Mouse (Mus musculus) CH12.LX (cell line): ENCODE measurements around the gene Tln2. TPM values are rescaled to one million over a fixed set of nuclear protein-coding genes. Genes with fewer than 3 reads are reported as not detected.

Experiments
- DNase-seq: peaks from one replicate; pipeline ENCODE4 v3.0.0-alpha.2; 2013; ENCODE audit errors: extremely low read depth
- H3K27ac ChIP-seq: 2 replicates; pipeline ENCODE4 v1.5.1; 2012; ENCODE audit warnings: low read depth, mild to moderate bottlenecking, control low read depth, moderate library complexity; ENCODE audit not compliant: insufficient read depth
- H3K27me3 ChIP-seq: replicated peaks from 2 replicates; pipeline ENCODE3; 2012; ENCODE audit warnings: inconsistent platforms
- H3K36me3 ChIP-seq, 2 experiments: replicated peaks in 1 of 2; 2 replicates each; pipeline versions ENCODE3 to v1.6.1; 2012; ENCODE audit warnings: inconsistent platforms in 1 of 2, low read length in 1 of 2, mild to moderate bottlenecking in 1 of 2, mixed read lengths in 1 of 2, moderate library complexity in 1 of 2; ENCODE audit not compliant: control insufficient read depth in 1 of 2, insufficient read depth in 1 of 2
- H3K4me1 ChIP-seq, 2 experiments: 2 replicates each; pipeline ENCODE4 v1.6.1; 2012; ENCODE audit warnings: inconsistent platforms in 1 of 2, moderate library complexity in 1 of 2; ENCODE audit not compliant: insufficient read depth in 2 of 2, control insufficient read depth in 1 of 2
- H3K4me2 ChIP-seq: 2 replicates; pipeline ENCODE4 v1.6.1; 2012; ENCODE audit warnings: low read depth, mild to moderate bottlenecking, control low read depth; ENCODE audit not compliant: poor library complexity, insufficient read depth, severe bottlenecking
- H3K4me3 ChIP-seq, 3 experiments: fragments of 150-350 bp in 1 of 3; sonication (generic) in 1 of 3; replicated peaks in 1 of 3; 2 replicates each; pipeline versions ENCODE3 to v1.5.1; 2011 to 2012; ENCODE audit warnings: low read depth in 2 of 3, low read length in 2 of 3, mild to moderate bottlenecking in 2 of 3, moderate library complexity in 2 of 3, control low read depth in 1 of 3, improper control_type of control experiment in 1 of 3, inconsistent platforms in 1 of 3, mixed read lengths in 1 of 3; ENCODE audit not compliant: poor library complexity in 1 of 3
- H3K79me2 ChIP-seq: replicated peaks from 2 replicates; pipeline ENCODE4 v1.6.1; 2012; ENCODE audit warnings: mild to moderate bottlenecking, moderate library complexity; ENCODE audit not compliant: control insufficient read depth, poor library complexity, insufficient read depth, severe bottlenecking; ENCODE audit errors: extremely low read depth
- H3K9ac ChIP-seq: 2 replicates; pipeline ENCODE4 v1.6.1; 2012; ENCODE audit warnings: low read depth, mild to moderate bottlenecking, control low read depth, moderate library complexity; ENCODE audit not compliant: insufficient read depth
- H3K9me3 ChIP-seq: replicated peaks from 2 replicates; pipeline ENCODE3; 2012; ENCODE audit warnings: low read length, inconsistent platforms, mixed read lengths
- CHD2 ChIP-seq: IDR thresholded peaks from 2 replicates; pipeline ENCODE4 v1.6.1; 2011; ENCODE audit warnings: low read length, improper control_type of control experiment
- ELF1 ChIP-seq: IDR thresholded peaks from 2 replicates; pipeline ENCODE4 v1.6.1; 2014; ENCODE audit warnings: low read depth, mild to moderate bottlenecking, inconsistent platforms, low read length, improper control_type of control experiment
- EP300 ChIP-seq: IDR thresholded peaks from 2 replicates; pipeline ENCODE4 v1.6.1; 2011; ENCODE audit warnings: low read length, improper control_type of control experiment
- ETS1 ChIP-seq: conservative IDR thresholded peaks from 2 replicates; pipeline ENCODE4 v1.6.1; 2012; ENCODE audit warnings: low read depth, mild to moderate bottlenecking, inconsistent platforms, low read length, improper control_type of control experiment, moderate library complexity
- GABPA ChIP-seq: IDR thresholded peaks from 2 replicates; pipeline ENCODE4 v1.6.1; 2012; ENCODE audit warnings: low read depth, low read length, improper control_type of control experiment, inconsistent platforms; ENCODE audit not compliant: insufficient replicate concordance
- HCFC1 ChIP-seq: IDR thresholded peaks from 2 replicates; pipeline ENCODE4 v1.6.1; 2012; ENCODE audit warnings: low read depth, mild to moderate bottlenecking, inconsistent platforms, low read length, improper control_type of control experiment
- JUN ChIP-seq: IDR thresholded peaks from 2 replicates; pipeline ENCODE4 v1.6.1; 2011; ENCODE audit warnings: low read depth, mild to moderate bottlenecking, low read length, improper control_type of control experiment, moderate library complexity; ENCODE audit not compliant: insufficient read depth
- KAT2A ChIP-seq: IDR thresholded peaks from 2 replicates; pipeline ENCODE4 v1.6.1; 2012; ENCODE audit warnings: low read length, improper control_type of control experiment, inconsistent platforms; ENCODE audit not compliant: insufficient replicate concordance
- MAZ ChIP-seq: IDR thresholded peaks from 2 replicates; pipeline ENCODE4 v1.6.1; 2012; ENCODE audit warnings: low read depth, mild to moderate bottlenecking, inconsistent platforms, low read length, improper control_type of control experiment, moderate library complexity
- MEF2A ChIP-seq: IDR thresholded peaks from 2 replicates; pipeline ENCODE4 v1.6.1; 2014; ENCODE audit warnings: low read depth, mild to moderate bottlenecking, inconsistent platforms, low read length, improper control_type of control experiment, borderline replicate concordance
- MXI1 ChIP-seq: IDR thresholded peaks from 2 replicates; pipeline ENCODE4 v1.6.1; 2011; ENCODE audit warnings: mild to moderate bottlenecking, low read depth, low read length, improper control_type of control experiment
- PAX5 ChIP-seq: IDR thresholded peaks from 2 replicates; pipeline ENCODE4 v1.6.1; 2012; ENCODE audit warnings: low read length, inconsistent platforms, mixed read lengths
- POLR2A ChIP-seq: IDR thresholded peaks from 2 replicates; pipeline ENCODE4 v1.6.1; 2011; ENCODE audit warnings: low read depth, mild to moderate bottlenecking, improper control_type of control experiment, low read length
- POLR2AphosphoS2 ChIP-seq: IDR thresholded peaks from 2 replicates; pipeline ENCODE4 v1.6.1; 2011; ENCODE audit warnings: low read depth, low read length, improper control_type of control experiment
- RAD21 ChIP-seq: IDR thresholded peaks from 2 replicates; pipeline ENCODE4 v1.6.1; 2011; ENCODE audit warnings: low read depth, mild to moderate bottlenecking, low read length, improper control_type of control experiment, moderate library complexity
- TBP ChIP-seq: conservative IDR thresholded peaks from 2 replicates; pipeline ENCODE4 v1.6.1; 2011; ENCODE audit warnings: low read depth, low read length, improper control_type of control experiment
- TCF12 ChIP-seq: IDR thresholded peaks from 2 replicates; pipeline ENCODE4 v1.6.1; 2014; ENCODE audit warnings: low read depth, mild to moderate bottlenecking, inconsistent platforms, low read length, improper control_type of control experiment
- UBTF ChIP-seq: IDR thresholded peaks from 2 replicates; pipeline ENCODE4 v1.6.1; 2012; ENCODE audit warnings: low read depth, mild to moderate bottlenecking, inconsistent platforms, low read length, improper control_type of control experiment, moderate library complexity
- USF1 ChIP-seq: IDR thresholded peaks from 2 replicates; pipeline ENCODE4 v1.6.1; 2014; ENCODE audit warnings: low read depth, mild to moderate bottlenecking, inconsistent platforms, low read length, improper control_type of control experiment
- ZKSCAN1 ChIP-seq: IDR thresholded peaks from 2 replicates; pipeline ENCODE4 v1.6.1; 2012; ENCODE audit warnings: low read depth, inconsistent platforms, low read length, improper control_type of control experiment, borderline replicate concordance
- ZNF384 ChIP-seq: IDR thresholded peaks from 2 replicates; pipeline ENCODE4 v1.6.1; 2012; ENCODE audit warnings: low read depth, low read length, improper control_type of control experiment, inconsistent platforms
- dilution Hi-C: fragments of 300-500 bp; cut with MboI; formaldehyde crosslinking; loops from 2 replicates; pipeline ENCODE4 v1.14.3; 2020; ENCODE audit warnings: low sequenced_read_pairs; ENCODE audit not compliant: extremely low pct_unique_long_range_greater_than_20kb, extremely low pct_ligation_motif_present
- in situ Hi-C: fragments of 300-500 bp; cut with MboI; formaldehyde crosslinking; loops from 3 replicates; pipeline ENCODE4 v1.14.3; 2019; ENCODE audit warnings: low sequenced_read_pairs, low pct_ligation_motif_present, low pct_unique_long_range_greater_than_20kb, mixed read lengths
- polyA plus RNA-seq: library from polyadenylated mRNA; unstranded; fragments of >175 nt; gene quantifications from 2 replicates; pipeline ENCODE4 v1.2.1, GENCODE M21; 2012; ENCODE audit warnings: low read depth; ENCODE audit not compliant: insufficient read length
- total RNA-seq, 2 experiments: library from RNA; depleted of rRNA; stranded (reverse); fragments of 300-350 nt in 1 of 2; fragments of >200 nt in 1 of 2; gene quantifications; 2 replicates each; pipeline ENCODE4 v1.2.3; 2012 to 2014

Tln2 gene
- total and polyA plus RNA-seq, 3 experiments = 2.6 to 4.4 (median 4.4) TPM

DNA sequence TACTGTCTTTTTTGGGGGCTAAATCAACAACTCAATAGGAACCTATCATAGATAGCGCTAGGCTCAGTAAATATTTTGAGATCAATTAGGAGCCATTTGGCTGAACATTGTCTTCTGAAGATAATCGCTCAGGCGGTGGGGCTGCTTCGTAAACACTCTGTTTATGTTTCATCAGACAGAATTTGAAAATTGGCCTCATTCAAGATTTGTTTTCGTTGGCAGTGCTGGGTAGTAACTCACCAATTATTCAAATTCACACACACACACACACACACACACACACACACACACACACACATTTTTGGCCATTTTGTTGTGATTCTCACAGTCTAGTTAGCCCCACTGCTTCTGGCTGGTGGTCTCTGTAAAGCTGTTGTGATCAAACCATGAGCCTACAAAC lies 12.9 kb downstream of the Tln2 start:
- TF ChIP-seq MEF2A (no peak), ZKSCAN1 (no peak), ZNF384 (no peak), RAD21 (no peak)
- H3K36me3 ChIP-seq = no peaks in the 10 kb centered on the region
- no peak overlapping the region for H3K9ac ChIP-seq
- no peak overlapping the region for H3K4me2 ChIP-seq
- no peak for DNase-seq
- no peaks in the 10 kb centered on the region for H3K9me3 ChIP-seq
- H3K27me3 ChIP-seq = no peaks in the 10 kb centered on the region
- in situ Hi-C loops = no loop called here
- H3K79me2 ChIP-seq = no peaks in the 10 kb centered on the region
- no peak overlapping the region for H3K4me3 ChIP-seq
- dilution Hi-C loops = no loop called here
- H3K4me1 ChIP-seq = peaks cover 7 to 48% of the 10 kb centered on the region in 2 experiments
- no peak overlapping the region for H3K27ac ChIP-seq

DNA sequence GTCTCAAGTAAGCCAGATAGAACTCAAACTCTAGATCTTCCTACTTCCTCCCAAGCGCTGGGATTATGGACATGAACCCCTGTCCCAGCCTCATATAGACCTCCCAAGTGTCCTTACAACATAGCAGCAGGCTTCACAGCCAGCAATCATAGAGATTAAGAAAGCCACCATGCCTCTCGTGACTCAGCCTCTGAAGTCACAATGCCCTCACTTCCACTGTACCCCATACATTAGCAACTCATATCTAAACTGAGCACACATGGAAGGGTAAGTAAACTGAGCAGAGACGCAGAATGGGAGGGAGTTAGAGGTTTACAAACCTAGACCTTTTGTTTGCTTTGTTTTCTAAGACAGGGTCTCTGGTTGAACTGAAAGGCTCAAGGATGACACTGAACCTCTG lies 13.7 kb downstream of the Tln2 start:
- no peaks in the 10 kb centered on the region for H3K36me3 ChIP-seq
- no peak overlapping the region for H3K9ac ChIP-seq
- H3K4me2 ChIP-seq = no peak overlapping the region
- H3K4me1 ChIP-seq = peaks cover 7 to 48% of the 10 kb centered on the region in 2 experiments
- dilution Hi-C loops (no loop called here), in situ Hi-C loops (no loop called here)
- no peaks in the 10 kb centered on the region for H3K79me2 ChIP-seq
- H3K4me3 ChIP-seq = no peak overlapping the region
- no peak overlapping the region for H3K27ac ChIP-seq
- H3K9me3 ChIP-seq = no peaks in the 10 kb centered on the region
- no peak for DNase-seq
- TF ChIP-seq JUN (no peak), MAZ (no peak), HCFC1 (no peak), POLR2A (no peak), MXI1 (no peak), CHD2 (no peak), POLR2AphosphoS2 (no peak), ZNF384 (no peak), ELF1 (no peak), KAT2A (no peak), USF1 (no peak), TBP (no peak), GABPA (no peak), TCF12 (no peak), EP300 (no peak), MEF2A (no peak), PAX5 (no peak), ETS1 (no peak), UBTF (no peak)
- H3K27me3 ChIP-seq = no peaks in the 10 kb centered on the region
